Mouse (Mus musculus) natural killer cell, adult 2 months (primary cell): ENCODE results near the gene Nup214.

ENCODE experiments used
- DNase-seq, 2 experiments: peaks; one replicate each; pipeline ENCODE4 v3.0.0; 2022; ENCODE audit warnings: low spot score in 2 of 2

The Nup214 gene

DNA sequence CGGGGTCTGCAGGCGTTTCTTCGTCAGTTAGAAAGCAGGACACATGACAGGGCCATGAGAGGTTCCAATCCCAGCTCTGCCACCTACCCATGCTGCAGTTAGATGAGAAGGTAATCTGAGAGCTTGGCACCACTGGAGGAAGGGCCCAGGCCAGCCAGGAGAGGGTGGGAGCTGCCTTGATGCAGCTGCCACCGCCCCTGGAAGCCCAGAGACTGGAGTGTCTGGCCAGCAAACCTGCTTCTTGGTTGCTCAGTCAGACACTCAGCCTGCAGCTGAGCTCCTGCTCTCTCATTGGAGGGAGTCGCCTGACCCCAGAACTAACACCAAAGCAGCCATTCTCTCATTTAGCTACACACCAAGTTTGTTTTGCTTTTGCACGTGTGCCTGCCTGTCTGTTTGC lies 71.1 kb downstream of the Nup214 start:
- DNase-seq: no peak

DNA sequence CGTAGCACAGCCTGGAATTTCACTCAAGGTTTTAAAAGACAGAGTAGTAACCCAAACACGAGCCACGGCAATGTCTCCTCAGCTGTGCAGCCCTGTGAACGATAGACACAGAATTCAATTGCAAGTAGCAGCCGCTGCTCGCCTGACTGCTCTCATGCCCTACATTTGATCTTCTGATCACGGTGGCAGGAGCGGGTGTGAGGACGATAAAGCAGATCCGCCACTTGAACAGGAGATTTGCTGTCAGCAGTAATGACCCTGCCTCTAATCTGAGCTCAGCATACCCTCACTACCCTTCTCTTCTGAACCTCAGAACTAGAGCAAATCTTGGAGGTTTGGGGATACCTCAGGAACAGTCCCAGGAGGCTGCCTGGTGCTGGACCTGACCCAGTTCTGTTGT lies 71.8 kb downstream of the Nup214 start:
- DNase-seq: no peak

DNA sequence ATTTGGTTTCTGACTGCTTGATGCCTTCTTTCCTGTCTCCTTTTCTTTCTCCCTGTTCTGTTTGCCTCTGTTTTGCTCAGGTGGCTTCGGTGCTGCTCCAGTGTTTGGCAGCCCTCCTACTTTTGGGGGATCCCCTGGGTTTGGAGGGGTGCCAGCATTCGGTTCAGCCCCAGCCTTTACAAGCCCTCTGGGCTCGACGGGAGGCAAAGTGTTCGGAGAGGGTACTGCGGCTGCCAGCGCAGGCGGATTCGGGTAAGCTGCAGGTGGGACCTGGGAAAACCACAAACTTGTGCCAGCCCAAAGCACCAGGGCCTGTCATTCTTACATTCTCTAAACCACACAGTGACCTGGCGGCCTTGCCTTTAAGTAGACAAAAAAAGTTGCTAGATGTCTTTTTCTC lies 73.1 kb downstream of the Nup214 start:
- DNase-seq: peak; percentile 35 to 49

DNA sequence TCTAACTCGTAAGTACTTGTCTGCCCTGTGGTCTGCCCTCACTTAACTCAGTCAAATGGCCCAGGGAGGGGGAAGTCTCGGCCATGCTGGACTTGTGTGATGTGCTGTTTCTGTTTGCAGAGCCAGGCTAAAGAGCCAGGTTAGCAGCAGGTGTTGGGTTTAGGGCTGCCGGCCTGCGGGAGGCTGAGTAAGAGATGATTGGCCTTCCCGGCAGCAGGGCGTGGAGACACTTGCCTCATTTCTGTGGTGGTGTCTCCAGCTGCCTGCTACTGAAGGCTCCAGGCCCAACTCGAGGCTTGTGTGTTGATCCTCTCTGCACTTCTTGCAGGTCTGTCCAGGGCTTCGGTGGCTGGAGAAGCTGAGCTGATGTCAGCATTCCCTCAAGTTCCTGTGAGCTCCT lies 77.6 kb downstream of the Nup214 start:
- no peak for DNase-seq

DNA sequence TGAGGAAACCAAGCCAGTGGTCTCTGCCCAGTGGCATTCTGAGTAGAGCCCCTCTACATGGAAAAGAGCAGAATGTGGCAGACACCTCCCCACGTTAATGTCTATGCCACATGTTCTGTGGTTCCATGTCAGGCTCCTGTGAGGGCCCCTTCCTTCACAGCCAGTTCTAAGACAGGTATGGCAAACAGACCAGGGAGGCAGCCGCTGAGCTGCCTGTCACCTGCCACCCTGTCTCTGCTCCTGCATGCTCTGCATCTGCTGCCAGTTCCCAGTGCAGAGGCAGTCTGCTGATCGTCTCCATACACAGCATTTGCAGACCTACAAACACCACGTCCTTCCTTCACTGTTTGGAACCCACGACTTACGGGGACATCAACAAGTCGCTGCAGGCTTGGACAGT lies 78.2 kb downstream of the Nup214 start:
- DNase-seq: no peak

DNA sequence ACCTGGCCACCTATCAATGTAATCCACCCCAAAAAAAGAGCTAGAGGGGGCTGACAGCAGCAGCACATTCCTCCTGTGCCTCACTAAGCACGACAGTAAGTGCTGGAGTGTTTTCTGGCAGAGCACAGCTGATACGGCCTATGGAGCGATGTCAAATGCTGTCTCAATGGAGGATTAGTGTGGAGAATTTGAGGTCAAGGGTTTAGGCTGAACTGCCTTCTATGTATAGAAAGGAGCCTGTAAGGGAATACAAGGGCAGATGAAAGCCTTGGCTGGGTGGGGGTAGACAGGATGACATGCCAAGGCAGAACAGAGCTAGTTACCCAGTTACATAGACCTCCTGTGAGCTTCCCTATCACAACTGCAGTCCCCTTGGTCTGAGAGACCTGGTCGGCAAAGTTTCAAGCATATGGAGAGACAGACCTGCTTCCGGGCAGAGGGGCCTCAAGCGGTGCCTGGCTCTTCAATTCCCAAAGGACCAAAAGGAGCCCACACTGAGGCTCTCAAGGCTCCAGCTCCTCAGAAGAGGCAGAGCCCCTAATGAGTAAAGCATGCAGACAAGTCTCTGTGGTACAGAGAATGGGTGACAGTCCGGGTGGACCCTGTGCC lies 81.2 kb downstream of the Nup214 start:
- no peak for DNase-seq

DNA sequence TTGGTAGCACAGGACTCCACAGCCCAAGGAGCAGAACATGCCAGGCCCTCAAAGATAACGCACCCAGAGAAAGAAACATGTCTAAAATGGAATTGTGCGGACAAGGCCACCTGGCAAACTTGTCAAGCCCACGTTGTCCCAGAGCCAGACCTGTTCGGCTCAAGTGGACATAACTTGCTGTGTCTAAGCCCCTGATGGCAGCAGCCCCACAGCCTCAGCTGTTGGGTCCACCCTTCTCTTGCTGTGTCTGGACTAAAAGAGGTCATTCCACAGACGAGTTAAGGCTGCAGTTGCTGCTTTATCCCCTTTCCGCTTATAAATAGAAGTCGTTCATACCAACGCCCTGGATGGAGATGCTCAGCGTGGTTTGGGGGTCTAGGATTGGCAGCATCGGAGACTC lies 82.3 kb downstream of the Nup214 start:
- no peak for DNase-seq

DNA sequence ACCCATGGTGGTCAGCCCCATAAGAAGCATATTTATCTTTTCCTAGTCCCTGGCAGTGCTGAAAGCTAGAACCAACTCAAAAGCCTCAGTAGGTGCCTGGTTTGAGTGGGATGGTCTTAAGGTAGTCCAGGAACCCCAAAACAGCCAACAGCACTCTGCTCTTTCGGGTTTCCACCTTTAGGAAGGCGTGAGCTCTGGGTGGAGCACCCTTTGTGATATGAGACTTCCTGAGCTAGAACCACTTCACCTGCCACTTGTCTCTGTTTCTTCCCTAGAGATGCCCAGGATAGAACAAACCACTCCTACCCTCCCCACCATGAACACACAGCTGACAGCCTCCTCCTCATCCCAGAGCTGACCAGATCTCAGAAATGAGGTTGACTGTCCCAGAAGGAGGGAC lies 83.1 kb downstream of the Nup214 start:
- DNase-seq: no peak

DNA sequence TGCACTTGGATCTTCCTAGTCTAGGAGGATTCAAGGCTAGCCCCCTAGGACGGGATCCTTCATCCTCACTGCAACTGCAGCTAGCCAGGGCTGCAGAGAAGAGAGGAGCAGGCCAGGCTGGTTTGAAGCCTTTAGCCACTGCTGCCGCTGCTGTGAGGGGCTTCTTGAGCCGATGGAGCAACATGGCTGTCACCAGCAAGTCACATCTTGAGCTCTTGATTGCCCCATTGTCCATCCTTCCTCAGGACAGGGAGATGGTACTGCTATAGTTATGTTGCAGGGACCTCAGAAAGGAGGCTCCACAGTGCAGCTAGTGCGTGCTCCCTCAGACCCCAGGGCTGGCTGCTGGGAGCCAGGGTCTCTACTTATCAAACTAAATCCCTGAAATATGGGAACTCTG lies 83.6 kb downstream of the Nup214 start:
- no peak for DNase-seq

DNA sequence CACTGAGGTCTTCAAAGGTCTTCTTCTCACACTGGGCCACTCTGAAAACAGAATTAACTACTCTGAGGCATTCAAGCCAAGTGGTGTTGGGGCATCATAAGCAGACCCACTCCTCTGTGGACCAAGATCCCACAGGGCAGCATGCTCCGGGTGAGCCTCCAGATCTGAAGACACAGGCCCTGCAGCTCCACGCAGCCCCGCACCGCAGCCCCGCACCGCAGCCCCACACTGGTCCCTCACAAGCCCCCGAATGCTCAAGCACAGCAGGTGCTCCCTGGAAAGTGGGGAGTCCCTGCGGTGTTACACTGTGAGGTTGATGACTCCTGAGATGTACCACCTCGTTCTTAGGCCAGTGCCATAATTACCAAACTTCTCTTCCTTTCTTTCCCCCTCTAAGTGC lies 84.0 kb downstream of the Nup214 start:
- DNase-seq: no peak

DNA sequence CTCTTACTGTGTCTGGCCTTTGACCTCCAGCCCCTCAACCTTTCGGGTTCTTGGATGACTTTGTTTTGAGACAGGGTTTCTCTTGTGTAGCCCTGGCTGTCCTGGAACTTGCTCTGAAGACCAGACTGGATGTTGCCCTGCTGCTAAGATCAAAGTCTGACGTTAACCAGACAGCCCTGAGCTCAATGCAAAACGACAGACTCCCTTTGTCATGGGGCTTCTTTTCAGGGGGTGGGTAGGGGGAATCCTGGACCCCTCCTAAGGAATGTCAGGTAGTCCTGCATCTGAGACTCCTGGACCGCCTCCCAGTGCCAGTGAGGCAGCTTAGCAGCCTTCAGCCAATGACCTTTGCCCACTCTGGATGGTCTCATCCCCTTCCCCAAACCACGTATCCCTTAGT lies 84.5 kb downstream of the Nup214 start:
- DNase-seq: no peak

DNA sequence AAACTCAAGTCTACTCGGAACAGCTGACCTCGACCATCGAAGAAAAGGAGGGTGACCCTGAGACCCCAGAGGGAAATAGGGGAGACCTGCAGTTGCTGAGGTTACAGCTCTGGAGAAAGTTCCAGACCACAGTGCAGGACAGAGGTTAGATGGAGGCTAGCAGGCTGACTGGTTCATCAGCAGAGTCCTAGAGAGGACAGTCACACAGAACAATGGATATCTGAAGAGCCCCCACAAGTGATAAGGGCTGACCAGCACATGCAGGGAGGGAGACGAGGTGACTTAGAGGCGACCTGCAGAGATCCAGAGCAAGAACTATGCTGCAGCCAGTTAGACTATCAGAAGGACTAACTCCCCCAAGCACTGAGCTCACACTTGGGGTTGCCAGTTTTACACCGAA lies 85.4 kb downstream of the Nup214 start:
- DNase-seq: no peak

DNA sequence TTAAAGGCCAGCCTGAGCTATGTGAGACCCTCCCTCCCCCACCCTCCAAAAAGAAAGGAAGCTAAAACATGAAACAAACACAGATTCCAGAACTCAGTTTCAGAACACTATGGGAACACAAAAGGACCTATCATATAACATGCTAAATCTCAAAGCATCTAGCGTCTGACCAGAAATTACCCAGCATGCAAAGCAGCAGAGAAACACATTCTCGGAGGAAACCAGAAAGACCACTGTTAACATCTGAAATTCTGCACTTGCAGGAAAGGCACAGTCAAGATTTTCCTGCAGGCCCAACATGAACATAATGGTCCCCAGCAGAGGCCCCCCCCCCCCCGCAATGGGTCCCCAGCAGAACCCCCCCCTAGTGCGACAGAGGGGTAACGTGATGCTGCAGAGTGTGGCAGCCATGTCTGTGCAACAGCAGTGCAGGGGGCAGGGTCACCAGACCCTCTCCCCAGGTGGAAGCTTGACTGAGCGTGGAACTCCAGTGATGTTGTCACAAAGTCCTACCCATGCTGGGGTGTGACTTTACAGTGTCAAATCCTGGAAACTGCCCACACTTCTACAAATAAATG lies 86.1 kb downstream of the Nup214 start:
- no peak for DNase-seq

DNA sequence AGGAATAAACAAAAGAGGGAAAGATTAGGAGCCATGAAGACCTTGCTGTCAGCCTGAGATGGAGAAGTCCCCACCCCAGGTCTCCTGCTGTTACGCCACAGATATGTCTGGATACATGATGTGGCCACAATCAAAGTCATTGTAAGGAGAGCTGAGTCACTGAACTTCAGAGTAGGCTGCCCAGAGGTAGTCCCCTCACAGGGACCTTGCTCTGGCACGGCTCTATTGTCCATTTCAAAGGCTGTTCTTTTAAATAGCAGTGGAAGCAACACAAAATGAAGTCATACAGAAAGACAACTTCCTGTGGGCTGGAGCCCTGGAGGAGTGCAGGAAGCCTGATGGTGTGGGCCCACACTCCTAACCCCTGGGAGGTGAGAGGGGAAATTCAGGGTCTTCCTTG lies 87.0 kb downstream of the Nup214 start:
- no peak for DNase-seq

DNA sequence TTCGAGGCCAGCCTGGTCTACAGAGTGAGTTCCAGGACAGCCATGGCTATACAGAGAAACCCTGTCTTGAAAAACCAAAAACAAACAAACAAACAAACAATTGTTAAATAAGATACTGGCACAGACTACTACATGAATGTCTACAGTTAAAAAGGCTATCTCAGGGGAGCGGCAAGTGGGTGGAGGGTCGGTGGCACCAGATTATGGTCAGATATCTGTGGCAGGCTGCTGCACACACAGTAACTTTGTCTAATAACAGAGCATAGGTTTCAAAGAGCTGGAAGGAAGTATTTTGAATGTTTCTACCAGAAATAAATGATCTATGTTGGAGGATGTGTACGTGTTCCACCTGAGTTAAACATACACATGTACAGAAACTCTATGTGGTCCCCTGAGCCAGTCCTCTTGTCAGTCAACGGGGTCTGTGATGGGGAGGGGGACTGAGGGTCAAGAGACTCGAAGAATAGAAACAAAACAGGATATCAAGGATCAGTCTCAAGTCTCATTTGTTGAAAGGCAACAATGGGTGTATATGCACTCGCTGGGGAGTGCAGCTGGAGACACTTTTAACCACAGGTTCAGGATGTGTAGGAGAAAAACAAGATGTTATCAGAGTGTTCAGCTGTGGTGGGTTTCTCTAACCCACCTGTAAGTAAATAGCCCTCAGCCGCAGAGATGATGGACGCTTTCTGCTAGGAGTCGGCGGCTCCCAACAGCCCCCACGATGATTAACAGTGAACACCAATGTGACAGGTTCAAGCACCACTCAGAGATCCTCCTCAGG lies 87.7 kb downstream of the Nup214 start:
- DNase-seq: no peak

DNA sequence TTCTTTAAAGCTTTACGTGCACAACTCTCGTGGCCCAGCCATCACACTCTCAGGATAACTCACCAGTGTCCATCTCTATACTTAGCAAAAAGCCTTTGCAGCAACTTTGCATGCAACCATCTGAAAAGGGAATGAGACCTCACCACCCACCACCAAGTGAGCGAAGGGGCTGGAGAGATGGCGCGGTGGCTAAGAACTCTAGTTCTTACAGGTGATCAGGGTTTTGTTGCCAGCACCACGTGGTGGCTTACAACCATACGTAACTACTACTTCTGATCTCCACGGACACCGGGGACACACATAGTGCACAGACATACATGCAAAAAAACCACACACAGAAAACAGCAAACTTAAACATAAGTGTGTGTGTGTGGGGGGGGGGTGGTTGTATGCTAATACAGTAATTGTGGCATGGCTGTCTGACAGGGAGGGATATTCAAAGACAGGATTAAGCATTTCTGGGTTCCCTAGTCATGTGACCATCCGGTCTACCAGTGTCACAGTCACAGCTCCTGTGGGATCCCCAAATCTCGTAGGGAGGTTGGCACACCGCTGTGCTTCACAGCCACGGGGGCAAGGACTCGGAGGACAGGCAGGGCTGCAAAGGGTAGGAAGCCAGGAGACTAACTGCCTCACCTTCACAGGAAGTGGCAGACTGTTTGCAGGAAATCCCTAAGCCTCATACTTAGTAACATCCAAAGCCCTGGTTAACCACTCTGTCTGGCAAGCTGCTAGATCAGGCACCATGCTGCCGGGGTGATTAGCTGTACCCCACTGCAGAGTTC lies 88.6 kb downstream of the Nup214 start:
- peak; percentile 74 to 78 for DNase-seq

DNA sequence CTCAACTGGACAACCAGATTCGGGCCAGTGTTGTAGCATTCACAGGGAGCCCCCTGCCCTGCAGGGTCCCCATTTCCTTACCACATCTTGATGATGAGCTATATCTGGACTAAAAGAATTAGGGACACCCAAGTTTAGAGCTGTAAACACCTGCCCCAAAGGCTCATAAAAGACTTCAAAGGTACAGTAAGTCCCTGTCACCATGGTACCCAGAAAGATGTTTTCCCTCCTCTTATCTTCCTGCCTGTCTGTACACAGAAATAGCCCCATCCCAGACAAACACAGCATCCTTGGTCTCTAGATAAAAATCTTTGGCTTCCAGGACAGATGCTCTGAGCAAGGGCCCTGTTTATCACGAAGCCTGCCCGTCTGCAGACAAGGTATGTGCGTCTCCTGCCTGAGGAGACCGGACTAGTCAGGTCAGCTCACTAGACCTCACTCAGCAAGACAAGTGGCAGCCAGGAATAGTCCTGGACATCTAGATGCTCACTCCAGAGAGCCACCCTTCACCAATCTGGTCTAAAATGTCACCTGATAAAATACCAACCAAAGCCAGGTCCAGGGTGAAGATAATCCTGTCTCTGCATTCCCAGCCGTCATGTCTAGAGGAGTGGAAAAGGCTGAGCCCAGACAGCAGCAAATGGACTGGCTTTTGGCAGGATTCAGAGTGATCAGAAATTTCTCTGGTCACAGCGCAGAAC lies 89.4 kb downstream of the Nup214 start:
- DNase-seq: no peak

DNA sequence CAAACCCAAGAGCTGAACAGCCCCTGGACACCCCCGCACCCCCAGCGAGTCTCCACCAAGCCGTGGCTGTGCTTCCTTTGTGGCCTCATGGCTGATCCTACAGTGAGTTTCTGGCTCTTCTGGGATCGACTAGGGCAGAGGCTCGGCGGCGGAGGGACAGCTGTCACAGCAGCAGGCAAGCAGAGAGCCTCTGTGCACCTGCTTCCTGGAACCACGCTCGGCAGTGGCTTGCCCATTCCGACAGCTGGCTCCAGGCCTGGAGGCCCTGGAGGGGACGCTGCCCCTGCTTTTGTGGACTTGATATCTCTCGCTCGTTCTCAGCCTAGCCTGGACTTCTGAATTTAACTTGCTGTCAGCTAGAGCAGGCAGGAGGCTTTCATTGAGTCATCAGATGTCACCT lies 90.7 kb downstream of the Nup214 start:
- DNase-seq: no peak

DNA sequence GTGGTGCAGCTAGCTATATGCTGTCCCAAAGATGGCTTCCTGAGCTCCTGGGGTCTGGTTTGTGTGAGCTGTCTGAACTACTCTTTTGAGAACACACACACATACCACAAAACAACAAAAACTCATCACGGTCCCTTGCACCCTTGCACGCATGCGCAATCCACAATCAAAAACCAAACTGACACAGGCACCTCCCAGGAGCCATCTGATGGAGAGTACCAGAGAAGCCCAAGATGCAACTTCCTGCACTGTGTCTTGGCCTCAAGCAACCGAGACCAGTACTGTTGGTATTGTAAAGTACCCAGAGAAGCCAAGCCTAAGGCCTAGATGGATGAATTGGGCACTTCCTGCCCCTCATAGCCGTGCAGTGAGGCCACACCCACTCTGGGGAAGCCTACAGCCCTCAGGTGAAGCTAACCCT lies 91.1 kb downstream of the Nup214 start:
- DNase-seq: peak in 1 of 2 experiments; percentile 49

DNA sequence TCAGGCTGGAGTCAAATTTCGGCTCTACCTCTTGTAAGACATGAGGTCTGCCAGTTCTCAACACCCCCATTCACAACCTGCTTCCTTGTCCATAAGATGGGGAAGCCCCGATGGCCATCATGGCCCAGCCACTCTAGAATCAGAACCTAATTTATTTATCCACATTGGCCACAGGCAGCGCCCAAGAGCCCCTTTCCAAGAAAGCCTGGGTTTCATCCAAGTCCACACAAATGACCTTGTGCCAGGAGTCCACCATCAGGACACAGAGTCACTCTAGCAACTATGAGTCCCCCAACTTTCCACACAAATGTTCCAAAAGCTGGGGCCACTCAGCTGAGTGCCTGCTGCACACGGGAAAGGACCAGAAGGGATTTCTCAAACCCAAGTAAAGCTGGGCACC lies 91.8 kb downstream of the Nup214 start:
- no peak for DNase-seq

DNA sequence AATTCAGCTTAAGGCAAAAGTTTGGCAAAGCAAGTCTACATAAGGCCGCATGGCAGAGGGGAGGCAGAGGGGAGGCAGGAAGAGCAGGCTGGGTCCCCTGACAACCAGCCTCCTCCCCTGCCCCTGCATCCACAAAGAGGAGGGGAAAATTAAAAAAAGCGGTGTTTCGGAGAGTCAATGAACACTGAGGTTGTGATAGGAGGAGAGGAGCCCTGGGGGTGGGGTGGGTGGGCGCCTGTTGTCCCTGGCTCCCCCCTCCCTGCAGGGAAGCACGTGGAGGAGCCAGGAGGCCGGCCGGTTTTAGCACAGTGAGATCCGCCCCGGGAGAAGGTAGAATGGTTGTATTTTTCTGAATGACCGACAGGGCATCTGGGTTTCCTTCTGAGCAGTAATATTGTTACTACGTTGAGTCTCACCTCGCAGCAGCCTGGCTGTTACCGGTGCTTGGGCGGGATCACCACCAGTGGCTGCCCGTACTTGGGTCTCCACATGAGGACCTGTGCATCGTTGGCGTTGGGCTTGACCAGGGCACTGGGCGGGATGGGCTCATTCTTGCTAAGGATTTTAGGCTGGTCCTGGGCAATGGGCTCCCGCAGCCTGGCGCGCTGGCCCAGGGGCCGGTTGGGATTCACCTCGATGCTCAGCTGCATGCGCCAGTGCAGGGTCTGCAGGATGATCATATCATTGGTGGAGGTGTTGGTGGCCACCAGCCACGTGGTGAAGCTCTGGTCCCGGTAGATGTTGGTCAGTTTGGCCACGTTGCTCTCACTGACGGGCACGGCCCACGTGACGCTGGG lies 94.8 kb downstream of the Nup214 start:
- no peak for DNase-seq
